Comparison of ENCODE assay signal across 26 mouse cellular contexts in the genomic region with DNA sequence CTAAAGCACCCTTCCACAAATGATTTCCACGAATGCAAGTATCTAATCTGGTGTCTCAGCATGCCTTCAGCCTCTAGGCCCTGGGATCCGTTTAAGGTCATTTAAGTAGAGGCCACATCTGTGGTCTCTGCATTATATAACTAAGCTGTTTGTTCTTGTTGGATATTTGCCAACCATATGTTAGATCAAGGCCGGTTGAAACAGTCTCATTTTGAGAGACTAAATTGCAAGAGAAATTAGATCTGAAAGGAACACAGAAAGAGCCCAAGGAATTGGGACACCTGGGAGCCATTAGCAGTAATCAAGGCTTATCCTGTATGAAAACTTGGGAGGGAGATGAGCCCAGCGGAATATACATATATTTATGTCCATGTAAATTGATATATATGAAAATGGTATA.
DNase-seq lines count a peak whose midpoint lies in the region; ATAC-seq and TF ChIP-seq lines count a peak whose summit lies in the region.
"Had no signal": no experiment of that assay in that cellular context is flagged by ENCODE, and none has a peak within 500 bp of the region (broad histone marks: within the 10 kb centered on the region; RNA-seq: fewer than 3 reads in every experiment).

No protein-coding gene starts in this region.

- WGBS in midbrain, postnatal 0 days = 48% methylated on average over 4 of the region's 4 CpGs
- WGBS in midbrain, embryonic 10.5 days = 76% methylated on average over 4 of the region's 4 CpGs

- H3K4me3 ChIP-seq in midbrain, postnatal 0 days (ENCODE audit: low read depth, low read length) = no peak overlapping the region
- H3K4me3 ChIP-seq in midbrain, embryonic 10.5 days = no peak overlapping the region
- H3K4me3 ChIP-seq in gastrocnemius, adult 2 months = no peak overlapping the region
- H3K4me3 ChIP-seq: embryonic facial prominence, embryonic 13.5 days; forebrain, embryonic 15.5 days; heart, embryonic 12.5 days; kidney, embryonic 15.5 days; megakaryocyte, embryonic 14.5 days; midbrain, embryonic 15.5 days had no signal

- DNase-seq in embryo, embryonic 11 days = peak; percentile 31
- DNase-seq in embryo, embryonic 10 days (ENCODE audit: low spot score) = no peak
- peak; percentile 8 for DNase-seq in midbrain, postnatal 0 days (ENCODE audit: low spot score)
- DNase-seq in midbrain, embryonic 10.5 days (ENCODE audit: low spot score) = no peak
- DNase-seq in forelimb bud, embryonic 11.5 days (ENCODE audit: low read depth, low spot score) = peak; percentile 60
- no peak for DNase-seq in gastrocnemius, adult 2 months
- DNase-seq: adrenal gland, postnatal 25 days; cerebellum, adult 18-20 months; cerebellum, postnatal 14 days; gastrocnemius, postnatal 25 days; heart, adult 18-20 months; heart, postnatal 10 days; kidney, adult 11 months; kidney, postnatal 36 days; liver, postnatal 0 days; lung, postnatal 14 days; right cerebral cortex, postnatal 14 days had no signal

- H3K9me3 ChIP-seq in midbrain, postnatal 0 days (ENCODE audit: low read length) = 0 out of 2 replicates have a peak, but pooled peaks cover 3% of the 10 kb centered on the region
- peaks cover 5% of the 10 kb centered on the region; the same call in 1 of the 2 replicates for H3K9me3 ChIP-seq in midbrain, embryonic 10.5 days (replicated peaks)
- H3K9me3 ChIP-seq: forebrain, embryonic 15.5 days; kidney, embryonic 15.5 days; midbrain, embryonic 15.5 days had no signal

- no peak for ATAC-seq in midbrain, postnatal 0 days (ENCODE audit: low FRiP score)
- ATAC-seq in activated CD4-positive, CD25-positive, alpha-beta regulatory T cell, adult 4 months = no peak
- ATAC-seq in cerebellum, adult (ENCODE audit: insufficient number of reproducible peaks, low FRiP score, low TSS enrichment) = no peak
- ATAC-seq: forebrain, embryonic 15.5 days; liver, postnatal 0 days; midbrain, embryonic 15.5 days had no signal

- H3K36me3 ChIP-seq in midbrain, postnatal 0 days (ENCODE audit: insufficient read depth, low read length) = no peaks in the 10 kb centered on the region
- no peaks in the 10 kb centered on the region for H3K36me3 ChIP-seq in midbrain, embryonic 10.5 days
- H3K36me3 ChIP-seq: embryonic facial prominence, embryonic 13.5 days; forebrain, embryonic 15.5 days; heart, embryonic 12.5 days; kidney, embryonic 15.5 days; midbrain, embryonic 15.5 days had no signal

- no peak overlapping the region for H3K27ac ChIP-seq in midbrain, postnatal 0 days (ENCODE audit: low read depth, low read length)
- H3K27ac ChIP-seq in midbrain, embryonic 10.5 days (replicated peaks) = no peak overlapping the region
- no peak overlapping the region for H3K27ac ChIP-seq in gastrocnemius, adult 2 months
- H3K27ac ChIP-seq: embryonic facial prominence, embryonic 13.5 days; forebrain, embryonic 15.5 days; kidney, embryonic 15.5 days; midbrain, embryonic 15.5 days had no signal

- no peaks in the 10 kb centered on the region for H3K4me1 ChIP-seq in midbrain, postnatal 0 days (ENCODE audit: insufficient read depth, low read length)
- H3K4me1 ChIP-seq in midbrain, embryonic 10.5 days = no peaks in the 10 kb centered on the region
- H3K4me1 ChIP-seq: forebrain, embryonic 15.5 days; heart, embryonic 12.5 days; kidney, embryonic 15.5 days; megakaryocyte, embryonic 14.5 days; midbrain, embryonic 15.5 days had no signal

- no peak overlapping the region for H3K9ac ChIP-seq in midbrain, postnatal 0 days (replicated peaks; ENCODE audit: low read length, poor library complexity, severe bottlenecking)
- H3K9ac ChIP-seq: embryonic facial prominence, embryonic 13.5 days; forebrain, embryonic 15.5 days; heart, embryonic 12.5 days; kidney, embryonic 15.5 days; liver, postnatal 0 days; midbrain, embryonic 15.5 days had no signal

- H3K27me3 ChIP-seq in midbrain, postnatal 0 days (ENCODE audit: insufficient read depth, low read length) = no peaks in the 10 kb centered on the region
- no peaks in the 10 kb centered on the region for H3K27me3 ChIP-seq in midbrain, embryonic 10.5 days (ENCODE audit: low read depth, poor library complexity, severe bottlenecking)
- H3K27me3 ChIP-seq: embryonic facial prominence, embryonic 13.5 days; forebrain, embryonic 15.5 days; heart, embryonic 12.5 days; kidney, embryonic 15.5 days; megakaryocyte, embryonic 14.5 days; midbrain, embryonic 15.5 days had no signal

- no peak overlapping the region for H3K4me2 ChIP-seq in midbrain, postnatal 0 days (ENCODE audit: low read depth, low read length, poor library complexity, severe bottlenecking)
- H3K4me2 ChIP-seq: embryonic facial prominence, embryonic 13.5 days; forebrain, embryonic 15.5 days; heart, embryonic 12.5 days; kidney, embryonic 15.5 days; liver, embryonic 11.5 days; midbrain, embryonic 15.5 days had no signal

- no peak for TF ChIP-seq CTCF in midbrain, postnatal 0 days (IDR thresholded peaks at IDR 0.05)
- TF ChIP-seq CTCF in gastrocnemius, adult 2 months (IDR thresholded peaks at IDR 0.05) = no peak

- intact Hi-C loops in gastrocnemius, adult 2 months (cut with DNase I) = no loop called here

Comparison
In these comparisons a context has a peak if more than half of its experiments do, and no peak if none do; other contexts are left out.
1. DNase-seq: peak in embryo, embryonic 11 days (single experiment), midbrain, postnatal 0 days (single experiment) and forelimb bud, embryonic 11.5 days (single experiment); none in embryo, embryonic 10 days (single experiment), midbrain, embryonic 10.5 days (single experiment) and gastrocnemius, adult 2 months (single experiment).